Mouse (Mus musculus) cerebellum, adult 9-11 months (tissue): ENCODE measurements around the gene Mtch2.

Source experiments
- DNase-seq: peaks from one replicate; pipeline ENCODE4 v3.0.0; 2022

Mtch2 gene

DNA sequence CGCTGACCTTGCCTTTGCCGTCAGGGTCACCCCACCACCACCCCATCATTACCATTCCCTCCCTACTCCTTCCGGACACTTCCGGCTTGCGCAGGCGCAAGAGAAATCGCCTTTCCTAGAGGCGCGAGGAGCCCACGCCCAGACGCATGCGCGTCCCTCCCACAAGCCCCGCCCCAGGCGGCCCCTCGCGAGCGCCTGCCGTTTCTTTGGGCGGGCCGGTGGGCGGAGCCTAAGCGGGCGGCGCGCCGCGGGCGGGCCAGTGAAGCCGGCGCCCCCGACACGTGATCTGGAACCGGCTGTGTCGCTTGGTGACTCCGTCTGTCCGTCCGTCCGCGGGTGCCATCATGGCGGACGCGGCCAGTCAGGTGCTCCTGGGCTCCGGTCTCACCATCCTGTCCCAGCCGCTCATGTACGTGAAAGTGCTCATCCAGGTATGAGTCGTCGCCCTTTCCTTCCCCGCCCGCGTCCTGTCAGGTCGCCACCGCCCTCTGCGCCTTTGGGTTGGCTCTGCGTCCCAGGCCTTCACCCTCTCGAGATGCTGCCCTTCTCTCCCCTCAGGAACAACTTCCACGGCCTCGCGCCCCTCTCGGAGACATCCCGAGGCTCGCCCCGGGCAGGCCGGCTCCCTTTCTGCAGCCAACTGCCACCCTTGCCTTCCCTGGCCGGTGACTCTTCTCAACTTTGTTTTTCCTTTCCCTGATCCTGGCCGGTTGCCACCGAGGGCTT lies at the start of gene Mtch2:
Mtch2 (plus strand) TSS at position 201 of the 726 bp plus-strand sequence.
- peak; percentile 99 for DNase-seq

DNA sequence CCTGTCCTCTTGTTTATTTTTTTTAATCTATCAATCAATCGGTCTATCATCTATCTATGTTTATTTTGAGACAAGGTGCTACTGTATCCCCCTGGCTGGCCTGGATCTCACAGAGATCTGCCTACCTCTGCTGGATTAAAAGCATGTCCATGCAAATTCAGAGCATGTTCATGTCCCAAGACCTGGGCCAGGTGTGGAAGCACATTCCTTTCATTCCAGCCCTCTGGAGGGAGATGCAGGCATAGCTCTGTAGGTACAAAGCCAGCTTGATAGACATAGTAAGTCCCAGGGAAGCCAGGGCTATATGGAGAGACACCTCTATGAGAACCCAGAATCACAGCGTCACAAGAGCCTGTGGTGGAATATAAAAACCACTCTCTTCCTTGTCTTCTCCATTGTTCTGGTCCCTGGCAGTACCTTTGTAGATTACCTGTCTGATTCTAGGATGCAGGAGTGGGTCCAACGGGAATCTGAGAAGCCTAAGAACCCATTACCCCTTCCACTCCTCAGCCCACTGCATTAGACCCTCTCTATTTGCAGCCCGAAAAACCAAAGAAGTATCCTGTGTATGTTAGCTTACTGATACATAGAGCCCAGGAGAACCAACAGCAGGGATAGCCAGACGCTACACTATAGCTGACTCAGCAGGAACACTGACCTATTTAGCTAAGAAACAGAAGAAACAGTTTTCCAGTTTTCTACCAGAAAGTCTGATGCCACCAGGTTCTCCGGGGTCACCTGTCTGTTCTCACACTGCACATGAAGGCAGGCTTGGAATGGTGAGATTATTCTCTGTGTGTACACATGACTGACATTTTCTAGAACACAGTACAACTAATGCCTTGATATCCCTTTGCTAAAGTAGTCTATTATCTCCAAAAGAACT lies 38.5 kb upstream of the Mtch2 start:
- peak; percentile 69 for DNase-seq

- no peak for DNase-seq
Measured at GRCm38 (mm10) chr2:90810751-90811150, 36.2 kb upstream of the Mtch2 start.

GRCm38 (mm10) chr2:90815266-90815665 lies 31.7 kb upstream of the Mtch2 start:
- DNase-seq, result no peak

DNA sequence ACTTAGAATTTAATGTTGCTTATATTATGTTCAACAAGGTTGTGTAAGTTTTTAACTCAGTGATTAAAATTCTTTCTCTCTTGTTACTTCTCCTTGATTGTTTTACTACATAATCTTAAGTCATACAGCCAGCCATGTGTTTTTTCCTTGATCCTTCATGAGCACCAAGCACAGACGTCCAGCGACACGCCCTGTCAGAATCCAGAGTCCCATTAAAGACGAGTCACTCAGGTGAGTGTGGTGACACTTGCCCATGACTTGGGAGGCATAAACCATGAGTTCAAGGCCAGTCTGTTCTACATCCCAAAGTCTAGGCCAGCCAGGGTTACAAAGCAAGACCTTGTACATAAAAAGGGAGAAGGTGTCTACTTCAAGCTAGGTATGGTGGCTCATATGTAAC lies 30.8 kb upstream of the Mtch2 start:
- DNase-seq, result no peak

- DNase-seq, result no peak
Measured at GRCm38 (mm10) chr2:90818710-90819109, 28.2 kb upstream of the Mtch2 start.

DNA sequence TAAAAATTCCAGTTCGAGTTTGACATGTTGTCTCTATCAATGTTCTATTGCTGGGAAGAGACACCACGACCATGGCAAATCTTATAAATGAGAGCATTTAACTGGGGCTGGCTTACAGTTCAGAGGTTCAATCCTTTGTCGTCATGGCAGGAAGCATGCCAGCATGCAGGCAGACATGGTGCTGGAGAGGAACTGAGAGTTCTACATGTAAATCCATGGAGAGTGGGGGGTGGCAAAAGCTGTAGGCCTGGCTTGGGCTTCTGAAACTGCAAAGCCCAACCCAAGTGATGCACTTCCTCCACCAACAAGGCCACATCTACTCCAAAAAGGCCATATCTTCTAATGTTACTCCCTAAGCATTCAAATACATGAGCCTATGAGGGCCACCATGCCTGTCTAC lies 26.1 kb upstream of the Mtch2 start:
- no peak for DNase-seq

DNA sequence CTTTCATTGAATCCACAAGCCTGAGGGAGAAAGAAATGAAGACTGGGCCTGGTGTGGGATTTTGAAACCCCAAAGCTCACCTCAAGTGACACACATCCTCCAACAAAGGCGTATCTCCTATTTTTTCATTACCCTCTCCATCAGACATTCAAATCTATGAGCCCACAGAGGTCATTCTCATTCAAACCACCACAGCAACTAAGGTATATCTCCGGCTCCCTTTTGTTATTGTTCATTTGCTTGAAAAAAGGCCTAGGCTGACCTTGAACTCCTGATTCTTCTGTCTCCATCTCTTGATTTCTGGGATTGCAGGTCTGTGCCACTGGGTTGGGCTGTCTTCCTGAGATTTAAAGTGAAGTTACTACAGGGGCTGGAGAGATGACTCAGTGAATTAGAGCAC lies 24.0 kb upstream of the Mtch2 start:
- no peak for DNase-seq

- peak; percentile 98 for DNase-seq
Measured at GRCm38 (mm10) chr2:90823781-90824180, 23.2 kb upstream of the Mtch2 start.

DNA sequence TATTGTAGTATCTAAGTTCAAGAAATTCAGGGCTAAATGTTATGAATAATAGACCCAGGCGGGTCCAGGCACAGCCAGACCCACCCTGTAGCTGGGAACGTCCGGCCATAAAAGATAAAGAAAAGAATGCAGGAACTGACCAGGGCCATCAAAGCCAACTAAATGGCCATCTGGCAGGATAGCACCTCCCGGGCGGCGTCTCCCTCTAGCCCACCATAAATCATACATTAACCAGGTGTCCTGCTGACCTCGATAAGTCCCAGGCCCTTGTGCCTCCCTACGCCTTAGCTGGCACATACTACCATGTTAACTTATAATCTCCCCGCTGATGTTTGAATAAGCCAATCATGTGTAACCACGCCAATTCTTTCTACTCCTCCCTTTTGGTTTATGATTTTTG lies 22.4 kb upstream of the Mtch2 start:
- peak; percentile 66 for DNase-seq

- DNase-seq, result no peak
Measured at GRCm38 (mm10) chr2:90825515-90826172, 21.3 kb upstream of the Mtch2 start.

DNA sequence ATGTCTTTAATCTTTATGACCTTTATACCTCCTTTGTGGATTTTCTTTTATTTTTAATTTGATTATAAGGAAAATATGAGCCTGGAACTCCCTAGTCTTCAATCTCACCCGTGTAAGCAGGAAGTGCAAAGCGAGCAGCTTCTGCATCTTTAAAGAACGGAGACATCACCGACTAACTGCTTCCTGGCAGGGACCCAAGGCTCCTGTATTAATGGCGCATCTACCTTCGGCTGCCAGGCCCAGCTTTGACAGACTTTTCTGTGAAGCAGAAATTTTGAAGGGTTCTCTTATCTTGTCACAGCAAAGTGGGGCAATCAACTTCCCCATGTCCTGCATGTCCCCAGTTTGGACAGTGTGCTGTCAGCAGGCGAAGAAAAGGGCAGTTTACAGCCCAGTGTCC lies 18.2 kb upstream of the Mtch2 start:
- DNase-seq, result peak; percentile 61

DNA sequence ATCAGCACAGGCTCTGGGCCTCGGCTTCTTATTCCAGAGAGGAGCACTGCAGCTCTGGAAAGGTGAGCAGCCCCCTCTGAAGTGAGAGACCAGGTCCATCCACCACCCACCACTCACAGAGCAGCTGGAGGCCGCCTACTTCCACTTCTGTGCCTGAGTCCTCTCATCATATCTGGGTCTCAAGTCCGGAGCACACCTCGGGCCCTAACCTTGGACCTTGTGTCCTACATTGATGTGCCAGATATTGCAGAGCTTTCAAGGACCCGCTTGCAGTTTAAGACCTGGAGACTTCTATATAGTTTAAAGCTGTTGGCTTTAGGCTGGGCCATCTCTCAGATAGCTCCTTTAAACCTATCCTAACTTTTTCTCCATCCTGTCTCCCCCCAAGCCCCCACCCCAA lies 13.5 kb upstream of the Mtch2 start:
- DNase-seq, result no peak

DNA sequence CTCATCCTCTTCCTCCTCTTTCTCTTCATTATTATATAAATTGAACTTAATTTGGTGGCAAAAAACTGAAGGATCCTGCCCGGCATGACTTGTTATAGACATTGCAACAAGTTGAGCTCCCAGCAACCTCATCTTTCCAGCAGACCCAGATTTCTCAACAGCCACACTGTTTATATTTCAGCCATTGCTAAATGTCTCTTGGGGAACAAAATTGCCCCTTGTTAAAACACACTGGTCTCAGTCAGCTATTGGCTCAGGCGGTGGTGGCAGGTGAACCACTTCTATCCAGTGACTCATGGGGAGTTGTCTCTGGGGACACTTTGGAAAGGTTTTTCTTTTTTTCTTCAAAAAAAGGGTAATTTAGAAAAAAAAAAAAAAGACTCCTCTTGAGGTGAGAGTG lies 8.3 kb upstream of the Mtch2 start:
- no peak for DNase-seq

DNA sequence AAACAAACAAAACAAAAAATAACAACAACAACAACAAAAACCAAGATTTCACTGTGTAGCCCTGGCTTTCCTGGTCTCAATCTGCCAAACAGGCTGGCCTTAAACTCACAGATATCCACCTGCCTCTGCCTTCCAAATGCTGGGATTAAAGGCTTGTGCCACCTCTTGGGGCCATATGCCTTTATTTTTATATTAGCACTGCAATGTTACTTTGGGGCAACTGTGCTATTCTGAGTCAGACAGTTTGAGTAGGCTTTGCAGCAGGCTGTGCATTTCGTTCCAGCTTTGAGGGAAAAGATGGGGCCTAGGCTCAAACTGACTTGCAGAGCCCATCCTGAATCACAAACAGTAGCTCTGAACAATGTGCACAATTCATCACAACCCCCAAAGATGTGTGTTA lies 3.3 kb upstream of the Mtch2 start:
- DNase-seq, result no peak

DNA sequence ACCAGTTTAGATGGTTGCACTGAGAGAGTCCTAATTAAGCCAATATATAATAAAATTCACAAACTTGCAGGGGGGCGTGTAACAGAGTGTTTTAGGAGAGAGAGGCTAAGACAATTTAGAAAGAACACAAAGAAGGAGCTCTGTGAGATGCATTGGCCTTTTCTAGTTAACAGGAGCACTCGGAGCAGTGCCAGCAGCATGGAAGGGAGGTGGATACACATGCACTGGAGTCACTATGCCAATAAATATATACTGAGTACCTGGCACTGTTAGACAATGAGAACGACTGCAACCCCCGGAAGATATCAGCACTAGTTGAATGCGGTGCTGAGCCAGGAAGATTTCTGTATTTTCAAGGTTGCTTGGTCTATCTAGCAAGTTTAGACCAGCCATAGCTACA lies 2.7 kb upstream of the Mtch2 start:
- DNase-seq, result no peak

DNA sequence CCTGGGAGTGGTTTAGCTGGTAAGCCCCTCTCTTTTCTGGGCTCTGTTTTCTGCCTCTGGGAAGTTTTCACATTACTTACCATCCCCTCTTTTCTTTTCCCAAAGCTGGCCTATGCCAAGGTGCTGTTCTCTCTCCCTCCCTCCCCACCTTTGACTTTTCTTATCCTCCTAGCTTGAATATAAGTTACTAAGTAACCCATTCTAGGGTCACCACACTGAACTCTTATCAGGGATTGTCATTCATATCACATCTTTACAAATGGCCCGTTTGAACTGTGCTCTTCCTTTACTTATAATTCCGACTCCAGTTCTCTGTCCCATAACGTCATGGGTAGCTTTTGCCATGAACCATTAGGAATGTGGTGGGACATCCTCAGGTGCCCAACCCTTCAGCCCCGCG lies 1.7 kb upstream of the Mtch2 start:
- DNase-seq, result no peak

DNA sequence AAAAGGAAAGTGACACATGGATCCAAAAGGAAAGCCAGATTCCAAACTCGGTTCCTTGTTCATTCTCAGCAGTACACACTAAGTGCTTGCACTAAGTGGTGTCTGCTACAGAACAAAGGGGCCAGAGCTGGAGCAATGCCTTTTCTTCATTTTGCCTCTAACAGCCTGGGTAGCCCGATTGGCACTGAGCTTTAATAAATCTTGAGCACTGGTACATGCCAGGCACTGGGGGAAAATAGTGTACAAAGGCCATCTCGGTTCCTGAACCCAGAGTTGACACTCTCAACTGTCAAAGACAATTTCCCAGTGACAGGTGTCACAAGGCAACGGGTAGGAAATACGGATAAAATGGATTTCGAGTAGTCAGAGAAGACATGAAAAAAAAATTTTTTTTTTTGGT lies 784 bp upstream of the Mtch2 start:
- DNase-seq, result peak; percentile 62

- DNase-seq, result no peak
Measured at GRCm38 (mm10) chr2:90846597-90846954, 379 bp upstream of the Mtch2 start.

DNA sequence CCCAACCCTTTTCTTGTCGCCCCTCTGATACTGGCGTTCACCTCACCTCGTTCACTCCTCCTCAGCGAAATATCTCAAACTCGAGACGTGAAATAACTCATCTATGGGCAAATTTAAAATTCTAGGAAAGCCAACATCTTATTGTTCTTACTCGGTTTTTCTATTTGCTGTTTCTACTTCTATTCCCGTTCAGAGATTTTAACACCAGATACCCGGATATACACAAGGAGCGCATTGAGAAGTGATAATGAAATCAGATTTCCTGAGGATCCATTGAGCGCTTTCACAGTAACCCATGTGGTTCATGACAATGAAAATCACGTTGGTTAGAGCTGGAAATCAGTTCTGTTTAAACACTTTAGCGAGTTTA lies 711 bp downstream of the Mtch2 start:
- DNase-seq, result no peak

- no peak for DNase-seq
Measured at GRCm38 (mm10) chr2:90848331-90848730, 1.4 kb downstream of the Mtch2 start.

- peak; percentile 91 for DNase-seq
Measured at GRCm38 (mm10) chr2:90850401-90850800, 3.4 kb downstream of the Mtch2 start.

- DNase-seq, result no peak
Measured at GRCm38 (mm10) chr2:90861486-90861885, 14.5 kb downstream of the Mtch2 start.

DNA sequence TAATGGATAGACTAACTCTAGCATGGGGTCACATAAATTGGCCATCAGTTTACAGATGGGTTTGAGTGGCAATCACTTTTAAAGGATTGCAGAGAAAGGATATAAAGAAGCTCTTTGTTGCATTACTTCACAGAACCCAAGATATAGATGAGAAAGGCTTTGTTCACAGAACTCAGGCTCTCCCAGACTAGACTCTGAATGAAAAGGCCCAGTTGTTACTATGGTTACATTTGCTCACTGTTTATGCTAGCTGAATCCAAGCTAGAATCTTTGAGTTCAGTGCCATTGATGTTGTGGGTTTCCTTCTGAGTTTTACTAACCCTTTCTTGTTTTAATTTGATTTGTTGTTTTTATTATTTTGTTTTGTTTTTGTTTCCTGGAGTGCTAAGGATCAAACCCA lies 17.2 kb downstream of the Mtch2 start:
- no peak for DNase-seq
